In genomic region chr11:77348985-77349384, GRCm38 (mm10) we compare ENCODE assay signal across 8 mouse cellular contexts.
A peak's percentile ranks its signal among the peaks of the same experiment; 100 is the strongest.
DNase-seq lines count a peak whose midpoint lies in the region; ATAC-seq and TF ChIP-seq lines count a peak whose summit lies in the region.

No protein-coding gene starts in this region.

- H3K9ac ChIP-seq in neural tube, embryonic 11.5 days (ENCODE audit: low read length), result no peak overlapping the region
- H3K9ac ChIP-seq in embryonic facial prominence, embryonic 12.5 days, result no peak overlapping the region
- H3K9ac ChIP-seq in intestine, postnatal 0 days (ENCODE audit: low read depth, low read length), result peak overlapping the region; percentile 61

- TF ChIP-seq CTCF in intestine, postnatal 0 days (IDR thresholded peaks at IDR 0.05; ENCODE audit: low read depth), result no peak

- WGBS in neural tube, embryonic 11.5 days, result 27% methylated on average over 6 of the region's 6 CpGs
- 27% methylated on average over 6 of the region's 6 CpGs for WGBS in embryonic facial prominence, embryonic 12.5 days
- 42% methylated on average over 6 of the region's 6 CpGs for WGBS in intestine, postnatal 0 days

- H3K4me3 ChIP-seq in neural tube, embryonic 11.5 days (ENCODE audit: low read depth, low read length), result peak overlapping the region; percentile 53
- H3K4me3 ChIP-seq in embryonic facial prominence, embryonic 12.5 days, result peak overlapping the region; percentile 61
- H3K4me3 ChIP-seq in intestine, postnatal 0 days (ENCODE audit: low read depth, low read length), result peak overlapping the region; percentile 61

- H3K4me1 ChIP-seq in neural tube, embryonic 11.5 days (ENCODE audit: control insufficient read depth, insufficient read depth, low read length), result no peaks in the 10 kb centered on the region
- no peaks in the 10 kb centered on the region for H3K4me1 ChIP-seq in embryonic facial prominence, embryonic 12.5 days
- no peaks in the 10 kb centered on the region for H3K4me1 ChIP-seq in intestine, postnatal 0 days (replicated peaks; ENCODE audit: control insufficient read depth, insufficient read depth, low read length)

- H3K27me3 ChIP-seq in neural tube, embryonic 11.5 days (ENCODE audit: control insufficient read depth, insufficient read depth, low read length), result 0 out of 2 replicates have a peak, but pooled peaks cover 9% of the 10 kb centered on the region
- no peaks in the 10 kb centered on the region for H3K27me3 ChIP-seq in embryonic facial prominence, embryonic 12.5 days
- no peaks in the 10 kb centered on the region for H3K27me3 ChIP-seq in intestine, postnatal 0 days (replicated peaks; ENCODE audit: control insufficient read depth, insufficient read depth, low read length)

- H3K9me3 ChIP-seq in neural tube, embryonic 11.5 days (ENCODE audit: control insufficient read depth, low read length), result no peaks in the 10 kb centered on the region
- H3K9me3 ChIP-seq in embryonic facial prominence, embryonic 12.5 days, result no peaks in the 10 kb centered on the region
- no peaks in the 10 kb centered on the region for H3K9me3 ChIP-seq in intestine, postnatal 0 days (ENCODE audit: control insufficient read depth)

- no peaks in the 10 kb centered on the region for H3K36me3 ChIP-seq in neural tube, embryonic 11.5 days (ENCODE audit: control insufficient read depth, insufficient read depth, low read length)
- no peaks in the 10 kb centered on the region for H3K36me3 ChIP-seq in embryonic facial prominence, embryonic 12.5 days
- H3K36me3 ChIP-seq in intestine, postnatal 0 days (ENCODE audit: control insufficient read depth, insufficient read depth), result no peaks in the 10 kb centered on the region

- ATAC-seq in neural tube, embryonic 11.5 days (ENCODE audit: insufficient read depth, low FRiP score, low TSS enrichment), result no peak
- no peak for ATAC-seq in embryonic facial prominence, embryonic 12.5 days (ENCODE audit: insufficient number of reproducible peaks, insufficient read depth, low FRiP score, low TSS enrichment)
- no peak for ATAC-seq in intestine, postnatal 0 days
- ATAC-seq in monocyte, adult 5-6 weeks (replicated peaks; ENCODE audit: insufficient number of reproducible peaks, low FRiP score, low TSS enrichment, poor library complexity, severe bottlenecking), result 0 out of 2 replicates have a peak, but pooled peaks have one; percentile 28

- DNase-seq in neural tube, embryonic 11.5 days (ENCODE audit: low spot score), result no peak
- no peak for DNase-seq in neural tube, embryonic 10.5 days (ENCODE audit: extremely low spot score, low spot score)
- no peak for DNase-seq in urinary bladder, postnatal 14 days (ENCODE audit: low spot score)
- no peak for DNase-seq in testis, postnatal 14 days (ENCODE audit: low spot score)
- no peak for DNase-seq in spleen, postnatal 4 days (ENCODE audit: low spot score in 2 of 2)

- no peak overlapping the region for H3K27ac ChIP-seq in neural tube, embryonic 11.5 days (ENCODE audit: low read depth, low read length)
- no peak overlapping the region for H3K27ac ChIP-seq in embryonic facial prominence, embryonic 12.5 days
- no peak overlapping the region for H3K27ac ChIP-seq in intestine, postnatal 0 days (ENCODE audit: low read depth, low read length)

- H3K4me2 ChIP-seq in neural tube, embryonic 11.5 days (ENCODE audit: low read depth), result peak overlapping the region; percentile 66
- H3K4me2 ChIP-seq in embryonic facial prominence, embryonic 12.5 days (replicated peaks), result peak overlapping the region; percentile 84
- peak overlapping the region; percentile 83 for H3K4me2 ChIP-seq in intestine, postnatal 0 days (replicated peaks; ENCODE audit: low read depth)
